Mouse (Mus musculus): Measurements from ENCODE around the gene E2f2.

The E2f2 gene

GRCm38 (mm10) chr4:136144927-136145292, 27.3 kb upstream of the E2f2 start:
- peak; percentile 39 for DNase-seq (ENCODE audit: low spot score)

GRCm38 (mm10) chr4:136145362-136145885, 26.8 kb upstream of the E2f2 start:
- DNase-seq (ENCODE audit: low spot score), result no peak

GRCm38 (mm10) chr4:136145991-136146711, 26.0 kb upstream of the E2f2 start:
- DNase-seq (ENCODE audit: low spot score), result no peak

DNA sequence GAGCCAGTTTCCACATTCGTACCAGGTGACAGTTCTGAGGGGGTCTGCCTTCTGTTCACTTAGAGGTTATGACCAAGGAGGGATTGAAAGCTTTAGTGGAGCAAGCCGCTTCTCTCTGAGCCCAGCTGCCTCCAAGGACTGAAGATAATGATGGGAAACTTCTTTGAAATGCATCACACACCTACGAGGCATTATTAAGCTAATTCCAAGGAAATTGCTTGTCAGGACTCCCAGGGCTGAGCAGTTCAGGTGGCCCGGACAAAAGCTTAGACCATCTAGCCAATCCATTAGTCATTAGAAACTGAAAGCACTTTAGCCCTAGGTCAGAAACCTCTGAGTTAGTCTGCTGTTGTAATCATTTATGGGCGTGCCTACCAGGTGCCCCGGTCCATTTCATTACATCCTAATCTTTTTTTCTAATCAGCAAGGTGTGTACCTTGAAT, 25.5 kb upstream of the E2f2 start:
- no peak for DNase-seq (ENCODE audit: low spot score)

- DNase-seq (ENCODE audit: low spot score), result no peak
Measured at GRCm38 (mm10) chr4:136147436-136148135, 24.6 kb upstream of the E2f2 start.

- DNase-seq (ENCODE audit: low spot score), result no peak
Measured at GRCm38 (mm10) chr4:136148342-136149044, 23.7 kb upstream of the E2f2 start.

- no peak for DNase-seq (ENCODE audit: low spot score)
Measured at GRCm38 (mm10) chr4:136149045-136149379, 23.2 kb upstream of the E2f2 start.

- peak; percentile 44 for DNase-seq (ENCODE audit: low spot score)
Measured at GRCm38 (mm10) chr4:136149734-136150133, 22.5 kb upstream of the E2f2 start.

DNA sequence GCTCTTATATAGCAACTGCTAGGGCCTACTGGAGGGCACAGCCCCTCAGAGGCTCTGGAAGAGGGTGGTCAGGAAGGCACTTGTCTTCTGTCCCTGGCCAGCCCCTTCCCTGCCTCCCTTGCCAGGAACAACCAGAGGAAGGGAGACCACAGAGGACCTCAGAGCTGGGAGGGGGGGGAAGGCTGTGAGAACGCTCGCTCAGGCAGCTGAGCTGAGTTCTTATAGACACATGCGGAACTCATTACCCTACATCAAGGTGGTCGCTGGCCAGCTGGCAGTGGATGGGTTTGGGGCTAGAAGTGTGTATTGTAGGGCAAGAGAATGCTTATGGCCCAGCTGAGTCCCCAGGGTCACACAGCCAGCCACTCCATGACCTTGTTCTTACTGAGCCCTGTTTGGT, 21.6 kb upstream of the E2f2 start:
- DNase-seq (ENCODE audit: low spot score), result no peak

- DNase-seq (ENCODE audit: low spot score), result no peak
Measured at GRCm38 (mm10) chr4:136152821-136153220, 19.4 kb upstream of the E2f2 start.

DNA sequence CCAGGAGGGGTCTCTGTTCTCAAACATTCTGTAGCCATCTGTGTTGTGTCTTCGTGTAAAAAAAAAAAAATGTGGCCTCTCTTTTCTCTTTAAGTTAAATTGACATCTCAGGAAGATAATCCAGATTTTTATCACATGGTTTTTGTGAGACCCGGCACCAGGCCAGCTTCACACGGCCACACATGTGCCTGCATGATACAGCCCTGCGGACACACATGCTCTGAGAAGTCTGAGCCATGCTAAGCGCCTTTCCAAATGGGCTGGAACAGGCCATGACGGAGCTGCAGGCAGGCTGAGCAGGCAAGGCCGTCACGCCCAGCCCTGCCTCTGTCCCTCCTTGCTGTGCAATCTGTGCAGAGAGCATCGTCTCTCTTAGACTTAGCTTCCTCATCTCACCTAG, 17.7 kb upstream of the E2f2 start:
- no peak for DNase-seq (ENCODE audit: low spot score)

GRCm38 (mm10) chr4:136158498-136158897, 13.7 kb upstream of the E2f2 start:
- no peak for DNase-seq (ENCODE audit: low spot score)

GRCm38 (mm10) chr4:136159802-136160397, 12.3 kb upstream of the E2f2 start:
- peak; percentile 87 for DNase-seq (ENCODE audit: low spot score)

GRCm38 (mm10) chr4:136163448-136163847, 8.7 kb upstream of the E2f2 start:
- peak; percentile 77 for DNase-seq (ENCODE audit: low spot score)

GRCm38 (mm10) chr4:136164981-136165380, 7.2 kb upstream of the E2f2 start:
- DNase-seq (ENCODE audit: low spot score), result no peak

GRCm38 (mm10) chr4:136167701-136168100, 4.5 kb upstream of the E2f2 start:
- DNase-seq (ENCODE audit: low spot score), result no peak

DNA sequence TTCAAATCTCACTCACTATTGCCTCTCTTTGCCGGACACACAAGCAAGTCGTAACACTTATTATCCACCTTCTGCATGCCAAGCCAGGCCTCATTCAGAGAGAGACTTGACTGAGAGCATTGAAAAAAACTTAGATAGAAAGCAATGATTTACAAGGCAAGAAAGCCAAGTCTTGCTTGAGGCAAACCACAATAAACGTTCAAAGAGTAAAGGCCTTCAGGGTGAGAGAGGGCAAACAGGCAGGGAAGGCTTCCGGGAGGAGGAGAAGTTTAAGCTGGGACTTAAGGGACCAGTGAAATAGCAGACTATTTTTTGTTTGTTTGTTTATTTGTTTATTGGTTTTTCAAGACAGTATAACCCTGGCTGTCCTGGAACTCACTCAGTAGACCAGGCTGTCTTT, 1.8 kb upstream of the E2f2 start:
- no peak for DNase-seq (ENCODE audit: low spot score)

DNA sequence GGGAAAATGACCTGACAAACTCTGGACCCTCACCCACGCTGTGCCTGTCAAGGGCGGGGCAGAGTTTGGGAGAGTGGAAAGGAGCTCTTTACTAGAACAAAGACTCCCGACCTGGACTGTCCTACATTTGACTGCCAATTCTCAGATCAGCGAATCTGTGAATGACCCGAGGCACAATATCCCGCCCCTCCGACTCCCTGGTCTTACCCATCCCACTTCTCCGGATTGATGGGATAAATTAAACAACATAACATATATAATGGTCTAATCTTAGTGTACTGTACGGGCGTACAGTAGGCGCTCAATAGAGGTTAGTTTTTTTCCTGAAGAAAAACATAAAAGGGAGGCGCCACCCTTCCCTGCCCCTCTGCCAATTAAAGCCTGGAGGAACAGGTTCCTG, 739 bp upstream of the E2f2 start:
- DNase-seq (ENCODE audit: low spot score), result no peak

DNA sequence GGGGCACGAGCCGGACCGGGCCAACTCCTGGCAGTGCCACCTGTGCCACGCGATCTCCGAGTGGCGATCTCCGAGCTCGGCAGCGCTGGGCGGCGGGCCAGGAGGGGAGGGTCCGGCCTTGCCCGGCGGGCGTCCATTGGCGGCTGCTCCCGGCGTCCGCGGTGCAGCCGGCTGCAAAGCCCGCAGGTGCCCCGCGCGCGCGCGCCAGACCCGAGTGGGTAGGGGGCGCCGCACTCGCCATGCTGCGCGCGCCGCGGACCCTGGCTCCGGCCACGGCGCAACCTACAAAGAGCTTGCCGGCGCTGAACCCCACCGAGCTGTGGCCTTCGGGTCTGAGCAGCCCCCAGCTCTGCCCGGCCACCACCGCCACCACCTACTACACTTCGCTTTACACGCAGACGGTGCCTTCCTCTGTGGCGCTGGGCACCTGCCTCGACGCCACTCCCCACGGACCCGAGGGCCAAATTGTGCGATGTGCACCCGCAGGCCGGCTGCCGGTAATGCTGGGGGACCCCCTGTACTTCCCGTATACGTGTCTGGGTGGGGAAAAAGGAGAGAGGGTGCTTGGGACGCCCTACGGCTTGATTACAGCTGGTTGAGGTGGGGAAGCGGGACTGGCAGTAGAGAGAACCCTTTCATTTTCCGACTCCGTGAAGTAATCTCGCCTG, 482 bp downstream of the E2f2 start:
- DNase-seq (ENCODE audit: low spot score), result no peak

DNA sequence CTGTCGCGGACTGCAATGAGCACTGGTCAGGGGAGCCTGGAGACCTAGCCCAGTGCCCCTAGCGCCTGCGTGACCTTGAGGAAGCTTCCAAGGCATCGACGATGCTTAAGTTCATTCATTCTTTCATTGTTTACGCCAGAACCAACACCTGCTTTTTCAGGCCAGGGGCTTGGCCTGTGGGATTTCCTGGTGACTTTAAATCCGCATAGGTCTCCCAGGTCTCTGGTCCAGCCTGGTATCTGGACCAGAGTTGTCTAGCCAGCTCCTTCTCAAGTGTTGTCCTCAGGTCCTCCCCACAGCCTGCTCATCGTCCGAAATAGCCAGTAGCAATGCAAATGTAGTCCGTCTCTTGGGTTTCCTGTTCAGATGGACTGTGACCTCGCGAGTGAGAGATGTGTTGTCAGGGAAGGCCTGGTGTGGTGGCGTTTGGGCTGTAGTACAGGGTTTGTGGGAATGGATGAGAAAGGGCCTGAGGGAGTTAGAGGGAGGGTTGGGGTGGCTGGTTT, 1.1 kb downstream of the E2f2 start:
- no peak for DNase-seq (ENCODE audit: low spot score)

Data from adipocyte (in vitro differentiated cells).